Mouse (Mus musculus): ENCODE data around the gene Tmcc1. TPM values are rescaled to one million over a fixed set of nuclear protein-coding genes. Genes with fewer than 3 reads are reported as not detected.
"Not testable (repeated sequence)": the region's sequence is repeated elsewhere in the genome, so short reads cannot be mapped to it uniquely, and the experiment has no call there.

Tmcc1 gene
- total and polyA plus RNA-seq, 2 experiments from 2014 or later, result 14.0 to 33.9 TPM

GRCm38 (mm10) chr6:116128710-116129109, 64.6 kb downstream of the Tmcc1 start:
- 7% methylated on average over 1 of the region's 1 CpGs for WGBS
- H3K36me3 ChIP-seq (ENCODE audit: insufficient read depth, low read length), result no peaks in the 10 kb centered on the region
- no peak overlapping the region for H3K9ac ChIP-seq (replicated peaks; ENCODE audit: low read length)
- no peak overlapping the region for H3K4me2 ChIP-seq (ENCODE audit: low read depth, low read length)
- H3K4me1 ChIP-seq (ENCODE audit: insufficient read depth, low read length), result no peaks in the 10 kb centered on the region
- no peak overlapping the region for H3K4me3 ChIP-seq (ENCODE audit: low read length)
- DNase-seq (ENCODE audit: low spot score) (peak; percentile 62), ATAC-seq (no peak)
- H3K27ac ChIP-seq, result no peak overlapping the region
- no peaks in the 10 kb centered on the region for H3K27me3 ChIP-seq (ENCODE audit: insufficient read depth, low read length)
- TF ChIP-seq CTCF (IDR thresholded peaks at IDR 0.05; ENCODE audit: low read depth), result peak; percentile 87
- H3K9me3 ChIP-seq (ENCODE audit: low read length), result no peaks in the 10 kb centered on the region

GRCm38 (mm10) chr6:116127918-116128443, 65.3 kb downstream of the Tmcc1 start:
- Histone ChIP-seq H3K4me1 (ENCODE audit: insufficient read depth, low read length) (no peaks in the 10 kb centered on the region), H3K36me3 (ENCODE audit: insufficient read depth, low read length) (no peaks in the 10 kb centered on the region), H3K4me2 (ENCODE audit: low read depth, low read length) (no peak overlapping the region), H3K9me3 (ENCODE audit: low read length) (no peaks in the 10 kb centered on the region), H3K9ac (replicated peaks; ENCODE audit: low read length) (no peak overlapping the region), H3K27me3 (ENCODE audit: insufficient read depth, low read length) (no peaks in the 10 kb centered on the region), H3K27ac (no peak overlapping the region), H3K4me3 (ENCODE audit: low read length) (no peak overlapping the region)
- no peak for DNase-seq (ENCODE audit: low spot score)
- no peak for TF ChIP-seq CTCF (IDR thresholded peaks at IDR 0.05; ENCODE audit: low read depth)
- ATAC-seq, result no peak

GRCm38 (mm10) chr6:116126577-116126976, 66.7 kb downstream of the Tmcc1 start:
- no peak overlapping the region for H3K9ac ChIP-seq (replicated peaks; ENCODE audit: low read length)
- no peaks in the 10 kb centered on the region for H3K9me3 ChIP-seq (ENCODE audit: low read length)
- H3K36me3 ChIP-seq (ENCODE audit: insufficient read depth, low read length), result no peaks in the 10 kb centered on the region
- no peak overlapping the region for H3K4me3 ChIP-seq (ENCODE audit: low read length)
- no peak overlapping the region for H3K27ac ChIP-seq
- no peak overlapping the region for H3K4me2 ChIP-seq (ENCODE audit: low read depth, low read length)
- DNase-seq (ENCODE audit: low spot score) (no peak), ATAC-seq (no peak)
- no peak for TF ChIP-seq CTCF (IDR thresholded peaks at IDR 0.05; ENCODE audit: low read depth)
- H3K27me3 ChIP-seq (ENCODE audit: insufficient read depth, low read length), result no peaks in the 10 kb centered on the region
- no peaks in the 10 kb centered on the region for H3K4me1 ChIP-seq (ENCODE audit: insufficient read depth, low read length)

GRCm38 (mm10) chr6:116122881-116123280, 70.4 kb downstream of the Tmcc1 start:
- WGBS, result 79% methylated on average over 1 of the region's 1 CpGs
- Histone ChIP-seq H3K27me3 (ENCODE audit: insufficient read depth, low read length) (no peaks in the 10 kb centered on the region), H3K9ac (replicated peaks; ENCODE audit: low read length) (no peak overlapping the region), H3K4me1 (ENCODE audit: insufficient read depth, low read length) (no peaks in the 10 kb centered on the region), H3K4me2 (ENCODE audit: low read depth, low read length) (no peak overlapping the region), H3K4me3 (ENCODE audit: low read length) (no peak overlapping the region), H3K9me3 (ENCODE audit: low read length) (no peaks in the 10 kb centered on the region), H3K36me3 (ENCODE audit: insufficient read depth, low read length) (no peaks in the 10 kb centered on the region), H3K27ac (no peak overlapping the region)
- no peak for ATAC-seq
- DNase-seq (ENCODE audit: low spot score), result no peak
- no peak for TF ChIP-seq CTCF (IDR thresholded peaks at IDR 0.05; ENCODE audit: low read depth)

- no peak overlapping the region for H3K4me2 ChIP-seq (ENCODE audit: low read depth, low read length)
- no peaks in the 10 kb centered on the region for H3K4me1 ChIP-seq (ENCODE audit: insufficient read depth, low read length)
- 59% methylated on average over 4 of the region's 4 CpGs for WGBS
- H3K4me3 ChIP-seq (ENCODE audit: low read length), result no peak overlapping the region
- H3K36me3 ChIP-seq (ENCODE audit: insufficient read depth, low read length), result no peaks in the 10 kb centered on the region
- DNase-seq (ENCODE audit: low spot score) (no peak), ATAC-seq (no peak)
- no peak for TF ChIP-seq CTCF (IDR thresholded peaks at IDR 0.05; ENCODE audit: low read depth)
- H3K9ac ChIP-seq (replicated peaks; ENCODE audit: low read length), result no peak overlapping the region
- H3K27me3 ChIP-seq (ENCODE audit: insufficient read depth, low read length), result no peaks in the 10 kb centered on the region
- H3K9me3 ChIP-seq (ENCODE audit: low read length), result no peaks in the 10 kb centered on the region
- H3K27ac ChIP-seq, result no peak overlapping the region
Measured at GRCm38 (mm10) chr6:116119669-116120068, 73.6 kb downstream of the Tmcc1 start.

- DNase-seq (ENCODE audit: low spot score); H3K4me1 ChIP-seq (ENCODE audit: insufficient read depth, low read length); H3K36me3 ChIP-seq (ENCODE audit: insufficient read depth, low read length); H3K4me2 ChIP-seq (ENCODE audit: low read depth, low read length); H3K9ac ChIP-seq (replicated peaks; ENCODE audit: low read length); H3K9me3 ChIP-seq (ENCODE audit: low read length); H3K27ac ChIP-seq; H3K27me3 ChIP-seq (ENCODE audit: insufficient read depth, low read length); ATAC-seq; H3K4me3 ChIP-seq (ENCODE audit: low read length): not testable (repeated sequence)
- WGBS, result 92% methylated on average over 6 of the region's 6 CpGs
Measured at GRCm38 (mm10) chr6:116116634-116117033, 76.7 kb downstream of the Tmcc1 start.

GRCm38 (mm10) chr6:116110588-116110987, 82.7 kb downstream of the Tmcc1 start:
- no peak for TF ChIP-seq CTCF (IDR thresholded peaks at IDR 0.05; ENCODE audit: low read depth)
- 87% methylated on average over 4 of the region's 4 CpGs for WGBS

More at GRCm38 (mm10) chr6:116110588-116110987, 82.7 kb downstream of the Tmcc1 start:
- ATAC-seq (no peak), DNase-seq (ENCODE audit: low spot score) (no peak)
- H3K4me3 ChIP-seq (ENCODE audit: low read length), result no peak overlapping the region
- H3K36me3 ChIP-seq (ENCODE audit: insufficient read depth, low read length), result no peaks in the 10 kb centered on the region
- no peaks in the 10 kb centered on the region for H3K27me3 ChIP-seq (ENCODE audit: insufficient read depth, low read length)
- H3K27ac ChIP-seq, result no peak overlapping the region
- no peak overlapping the region for H3K9ac ChIP-seq (replicated peaks; ENCODE audit: low read length)
- no peaks in the 10 kb centered on the region for H3K9me3 ChIP-seq (ENCODE audit: low read length)
- no peak overlapping the region for H3K4me2 ChIP-seq (ENCODE audit: low read depth, low read length)
- peaks cover 4% of the 10 kb centered on the region; the same call in 1 of the 2 replicates for H3K4me1 ChIP-seq (ENCODE audit: insufficient read depth, low read length)

All from hindbrain, postnatal 0 days (tissue).